Mouse (Mus musculus): ENCODE measurements around the gene Nacc1. TPM values are rescaled to one million over a fixed set of nuclear protein-coding genes. Genes with fewer than 3 reads are reported as not detected.
"Not testable (repeated sequence)": the region's sequence is repeated elsewhere in the genome, so short reads cannot be mapped to it uniquely, and the experiment has no call there.

Gene Nacc1
- polyA plus RNA-seq, 2 experiments from 2014 or later = 8.1 to 9.1 TPM

- ATAC-seq = no peak
Measured at GRCm38 (mm10) chr8:84638555-84639161, 49.0 kb downstream of the Nacc1 start.

- no peak for ATAC-seq
Measured at GRCm38 (mm10) chr8:84637946-84638554, 49.6 kb downstream of the Nacc1 start.

DNA sequence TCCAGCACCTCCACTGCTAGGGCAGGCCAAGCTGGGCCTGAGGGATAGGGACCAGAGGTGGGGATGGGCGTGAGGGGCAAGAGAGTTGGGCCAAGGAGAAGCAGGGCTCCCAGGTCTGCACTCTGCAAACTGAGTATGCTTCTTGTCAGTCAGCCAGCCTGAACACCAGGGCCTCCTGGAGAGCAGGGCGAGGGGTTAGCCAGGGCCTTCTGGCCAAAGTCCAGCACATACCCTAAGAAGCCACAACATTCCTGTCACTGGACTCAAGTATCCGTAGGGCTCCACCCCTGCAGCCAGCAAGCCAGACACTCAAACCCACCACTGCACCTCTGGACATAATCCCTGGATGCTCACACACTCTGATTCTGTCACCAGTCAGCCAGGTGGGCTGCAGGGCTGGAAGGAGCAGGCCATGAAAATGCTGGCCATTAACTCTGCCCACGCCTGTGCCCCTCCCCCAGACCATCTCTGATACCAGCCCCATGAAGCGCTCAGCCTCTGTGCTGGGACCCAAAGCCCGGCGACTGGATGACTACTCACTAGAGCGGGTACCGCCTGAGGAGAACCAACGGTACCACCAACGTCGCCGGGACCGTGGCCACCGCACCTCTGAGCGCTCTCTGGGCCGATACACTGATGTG, 51.5 kb downstream of the Nacc1 start:
- no peak for ATAC-seq

DNA sequence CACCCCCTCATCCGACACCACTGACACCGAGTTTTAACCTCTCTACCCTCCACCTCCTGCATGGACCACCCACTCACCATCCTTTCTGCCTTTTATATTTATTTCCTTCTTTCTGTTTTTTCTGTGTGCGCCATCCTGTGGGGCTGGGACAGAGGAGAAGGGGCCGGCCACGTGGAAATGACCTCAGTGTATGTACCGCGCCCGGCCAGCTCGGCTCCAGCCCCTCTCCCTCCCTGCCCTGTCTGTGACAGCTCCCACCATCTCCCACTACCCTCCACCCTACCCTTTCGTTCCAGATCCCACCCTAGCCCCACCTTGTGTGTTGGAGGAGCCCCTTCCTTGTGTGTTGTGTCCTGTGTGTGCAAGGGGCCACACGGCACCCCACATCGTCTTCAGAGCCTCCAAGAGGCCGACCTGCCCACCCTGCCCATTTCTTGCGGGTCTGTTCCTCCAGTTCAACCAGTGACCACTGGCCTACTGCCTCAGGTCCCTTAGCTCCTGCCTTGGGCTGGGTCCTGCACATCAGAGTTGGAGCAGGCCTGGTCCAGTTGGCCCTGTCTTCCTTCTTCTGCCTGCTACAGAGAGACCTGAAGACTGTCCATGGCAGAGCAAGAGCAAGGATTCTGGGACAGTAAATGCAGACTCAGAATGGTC, 52.1 kb downstream of the Nacc1 start:
- no peak for ATAC-seq

- no peak for ATAC-seq
Measured at GRCm38 (mm10) chr8:84634849-84635304, 52.8 kb downstream of the Nacc1 start.

DNA sequence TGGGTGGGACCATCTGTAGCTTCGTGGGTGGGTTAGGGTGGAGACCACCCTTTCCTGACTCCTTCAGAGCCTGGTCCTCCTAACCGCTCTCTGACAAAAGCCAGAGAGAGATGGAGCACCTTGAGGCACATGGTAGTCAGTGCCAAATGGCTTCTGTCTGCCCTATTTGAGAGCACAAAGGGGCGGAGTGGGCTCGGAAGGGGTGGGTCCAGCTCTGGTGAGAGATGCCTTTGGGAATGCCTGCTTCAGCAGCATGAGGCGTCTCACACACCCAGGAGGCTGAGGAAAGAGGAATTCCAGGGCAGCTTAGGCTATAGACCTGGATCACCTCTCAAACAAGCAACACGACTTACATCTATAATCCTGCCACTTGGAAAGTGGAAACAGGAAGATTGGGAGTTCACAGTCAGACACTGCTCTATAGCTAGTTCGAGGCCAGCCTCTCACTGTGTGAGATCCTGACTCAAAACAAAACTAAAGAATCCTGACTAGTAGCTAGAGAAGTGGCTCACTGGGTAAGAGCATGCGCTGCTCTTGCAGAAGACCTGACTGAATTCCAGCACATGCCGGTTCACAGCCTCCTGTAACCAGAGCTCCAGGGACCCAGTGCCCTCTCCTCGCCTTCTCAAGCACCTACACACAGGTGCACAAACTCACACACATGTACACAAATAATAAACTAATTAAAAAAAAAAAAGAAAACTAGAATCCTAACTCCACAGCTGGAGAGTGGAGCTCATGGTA, 53.6 kb downstream of the Nacc1 start:
- no peak for ATAC-seq

DNA sequence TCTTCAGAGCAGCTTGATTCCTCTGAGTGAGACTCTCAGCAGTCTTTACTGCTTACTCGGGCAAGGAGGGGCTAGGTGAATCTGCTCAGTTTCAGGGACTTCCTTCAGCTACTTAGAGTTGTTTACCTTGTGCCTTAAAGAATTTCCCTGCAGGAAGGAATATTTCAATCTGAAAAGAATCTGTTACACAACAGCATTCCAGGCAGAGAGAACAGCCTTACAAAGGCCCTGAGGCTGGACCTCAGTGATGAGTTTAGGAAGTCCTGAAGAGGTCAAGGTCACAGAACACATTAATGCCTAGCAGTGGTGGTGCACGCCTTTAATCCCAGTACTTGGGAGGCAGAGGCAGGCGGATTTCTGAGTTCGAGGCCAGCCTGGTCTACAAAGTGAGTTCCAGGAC, 55.8 kb downstream of the Nacc1 start:
- ATAC-seq = no peak

- no peak for ATAC-seq
Measured at GRCm38 (mm10) chr8:84630145-84630544, 57.5 kb downstream of the Nacc1 start.

GRCm38 (mm10) chr8:84629586-84629985, 58.1 kb downstream of the Nacc1 start:
- no peak for ATAC-seq

GRCm38 (mm10) chr8:84623425-84623824, 64.2 kb downstream of the Nacc1 start:
- not testable (repeated sequence) for ATAC-seq

- ATAC-seq = no peak
Measured at GRCm38 (mm10) chr8:84621102-84621625, 66.5 kb downstream of the Nacc1 start.

Other genes starting within 250 kb of the Nacc1 start
- 10 to 100 TPM; 39.5 to 42.6 TPM for gene Ier2, start 25.0 kb downstream of the Nacc1 start, polyA plus RNA-seq (2017; shearing (Covaris generic))
- 10 to 100 TPM; 45.0 to 60.3 TPM for gene Trmt1, start 1.6 kb downstream of the Nacc1 start, polyA plus RNA-seq (2017; shearing (Covaris generic))
- gene Lyl1, start 13.6 kb upstream of the Nacc1 start, polyA plus RNA-seq (2017; shearing (Covaris generic)) = 1 to 10 TPM; 2.0 to 2.6 TPM
- 10 to 100 TPM; 24.3 to 28.6 TPM for gene G430095P16Rik, start 35.1 kb upstream of the Nacc1 start, polyA plus RNA-seq (2017; shearing (Covaris generic))
- gene Nfix, start 112.5 kb upstream of the Nacc1 start, polyA plus RNA-seq (2017; shearing (Covaris generic)) = 1 to 10 TPM; 2.8 to 7.2 TPM
- gene Dand5, start 135.0 kb upstream of the Nacc1 start, polyA plus RNA-seq (2017; shearing (Covaris generic)) = 1 to 10 TPM; 4.9 to 7.6 TPM
- gene Gadd45gip1, start 143.7 kb upstream of the Nacc1 start, polyA plus RNA-seq (2017; shearing (Covaris generic)) = 10 to 100 TPM; 14.3 to 16.4 TPM
- gene Rad23a, start 152.8 kb upstream of the Nacc1 start, polyA plus RNA-seq (2017; shearing (Covaris generic)) = 100 to 1,000 TPM; 139 to 160 TPM
- gene Calr, start 159.1 kb upstream of the Nacc1 start, polyA plus RNA-seq (2017; shearing (Covaris generic)) = 100 to 1,000 TPM; 250 to 281 TPM
- 100 to 1,000 TPM in 1 of 2 experiments, 10 to 100 TPM in 1; 67.4 to 122 TPM for gene Farsa, start 169.1 kb upstream of the Nacc1 start, polyA plus RNA-seq (2017; shearing (Covaris generic))
- 1 to 10 TPM; 6.5 to 9.0 TPM for gene Syce2, start 184.2 kb upstream of the Nacc1 start, polyA plus RNA-seq (2017; shearing (Covaris generic))
- gene Gcdh, start 206.1 kb upstream of the Nacc1 start, polyA plus RNA-seq (2017; shearing (Covaris generic)) = 10 to 100 TPM; 21.5 to 32.7 TPM
- gene Klf1, start 214.1 kb upstream of the Nacc1 start, polyA plus RNA-seq (2017; shearing (Covaris generic)) = under 1 TPM in 1 of 2 experiments, not detected in 1; 0.22 TPM
- 10 to 100 TPM; 25.7 to 29.7 TPM for gene Dnase2a, start 220.7 kb upstream of the Nacc1 start, polyA plus RNA-seq (2017; shearing (Covaris generic))
- 1 to 10 TPM; 1.2 to 1.3 TPM for gene Mast1, start 249.5 kb upstream of the Nacc1 start, polyA plus RNA-seq (2017; shearing (Covaris generic))

Measured in CD4-positive, CD25-positive, alpha-beta regulatory T cell, adult 4 months (primary cell).